Mouse (Mus musculus) adrenal gland, postnatal 4 days (tissue): ENCODE measurements around the gene Get4. TPM values are rescaled to one million over a fixed set of nuclear protein-coding genes. Genes with fewer than 3 reads are reported as not detected.

ENCODE experiments used
- DNase-seq, 2 experiments: peaks; one replicate each; pipeline ENCODE4 v3.0.0; 2021 to 2022; ENCODE audit warnings: low spot score in 2 of 2, mixed read lengths in 2 of 2
- total RNA-seq, 2 experiments: library from RNA; stranded (reverse); gene quantifications; 2 replicates each; pipeline ENCODE4 v1.2.3; 2021

The Get4 gene
- total RNA-seq, 2 experiments from 2014 or later = 102 to 118 TPM

DNA sequence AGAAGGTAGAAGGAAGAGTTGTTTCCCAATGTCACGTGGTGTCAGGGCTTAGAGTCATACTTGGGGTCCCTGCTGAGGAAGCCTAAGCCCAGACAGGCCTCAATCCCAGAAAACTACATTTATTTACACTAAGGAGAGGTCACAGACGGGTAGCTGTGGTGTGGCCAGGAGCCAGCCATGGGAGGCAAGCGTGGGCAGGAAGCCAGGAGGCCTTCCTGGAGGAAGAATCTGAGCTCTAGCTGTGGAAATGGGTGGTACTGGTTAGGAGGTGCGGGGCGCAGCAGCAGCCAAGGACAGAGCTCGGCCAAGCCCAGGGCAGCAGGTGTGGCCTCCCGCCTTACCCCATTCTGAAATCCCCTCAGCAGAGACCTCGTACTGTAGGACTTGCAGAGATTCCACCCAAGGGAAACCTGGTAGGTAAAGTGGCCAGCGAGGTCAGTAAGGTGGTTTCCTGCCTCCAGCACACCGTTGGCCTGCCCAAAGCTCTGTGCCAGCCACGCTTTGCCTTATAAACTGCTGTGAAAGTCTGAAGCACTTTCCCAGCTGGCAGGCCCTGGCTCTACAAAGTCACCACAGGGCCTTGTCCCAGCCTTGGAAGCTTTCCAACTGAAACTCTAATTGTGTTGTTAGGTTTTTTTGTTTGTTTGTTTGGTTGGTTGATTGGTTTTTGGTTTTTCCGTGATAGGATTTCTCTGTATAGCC, 63.0 kb downstream of the Get4 start:
- DNase-seq = no peak

GRCm38 (mm10) chr5:139316982-139317675, 65.0 kb downstream of the Get4 start:
- DNase-seq = no peak

- no peak for DNase-seq
These were observed 65.8 kb downstream of the Get4 start for GRCm38 (mm10) chr5:139317751-139318504.

Other genes starting within 250 kb of the Get4 start
- gene Prkar1b, start 102.3 kb upstream of the Get4 start, total RNA-seq = 10 to 100 TPM; 23.1 to 31.3 TPM
- gene Dnaaf5, start 102.1 kb upstream of the Get4 start, total RNA-seq = 10 to 100 TPM; 15.8 to 16.1 TPM
- gene Sun1, start 51.7 kb upstream of the Get4 start, total RNA-seq = 10 to 100 TPM; 78.5 to 81.6 TPM
- 1 to 10 TPM; 6.2 to 8.0 TPM for gene Adap1, start 73.3 kb downstream of the Get4 start, total RNA-seq
- gene Cox19, start 99.1 kb downstream of the Get4 start, total RNA-seq = 10 to 100 TPM; 62.9 to 65.6 TPM
- not detected for gene Cyp2w1, start 100.3 kb downstream of the Get4 start, total RNA-seq
- gene Gpr146, start 125.4 kb downstream of the Get4 start, total RNA-seq = 10 to 100 TPM; 10.4 to 10.7 TPM
- gene C130050O18Rik, start 153.0 kb downstream of the Get4 start, total RNA-seq = under 1 TPM; 0.48 to 0.93 TPM
- 1 to 10 TPM; 6.0 to 7.4 TPM for gene Gper1, start 170.8 kb downstream of the Get4 start, total RNA-seq
- gene 3110082I17Rik, start 208.2 kb downstream of the Get4 start, total RNA-seq = 10 to 100 TPM; 18.8 to 19.7 TPM
- 10 to 100 TPM; 26.7 to 29.7 TPM for gene Zfand2a, start 232.2 kb downstream of the Get4 start, total RNA-seq